Mouse (Mus musculus) splenic B cell, adult 2 months (primary cell): ENCODE results near the gene Ptprd.

Source experiments
- DNase-seq: peaks from one replicate; pipeline ENCODE4 v3.0.0-alpha.2; 2011; ENCODE audit warnings: low read depth, low spot score
- H3K27me3 ChIP-seq: 2 replicates; pipeline ENCODE4 v1.6.1; 2012; ENCODE audit warnings: mild to moderate bottlenecking, low read length, moderate library complexity, mixed read lengths; ENCODE audit not compliant: control insufficient read depth, poor library complexity, insufficient read depth, severe bottlenecking
- H3K36me3 ChIP-seq: 2 replicates; pipeline ENCODE4 v1.6.1; 2012; ENCODE audit warnings: mild to moderate bottlenecking, low read length, moderate library complexity, mixed read lengths; ENCODE audit not compliant: control insufficient read depth, poor library complexity, insufficient read depth, severe bottlenecking

Ptprd gene

GRCm38 (mm10) chr4:76241140-76241539 lies 1970.6 kb downstream of the Ptprd start:
- no peak for DNase-seq
- no peaks in the 10 kb centered on the region for H3K36me3 ChIP-seq

GRCm38 (mm10) chr4:76239063-76239462 lies 1972.7 kb downstream of the Ptprd start:
- Histone ChIP-seq H3K27me3 (no peaks in the 10 kb centered on the region), H3K36me3 (no peaks in the 10 kb centered on the region)
- DNase-seq = no peak

More at GRCm38 (mm10) chr4:76241140-76241539, 1970.6 kb downstream of the Ptprd start:
- H3K27me3 ChIP-seq = no peaks in the 10 kb centered on the region

- Histone ChIP-seq H3K36me3 (no peaks in the 10 kb centered on the region), H3K27me3 (no peaks in the 10 kb centered on the region)
- DNase-seq = no peak
Measured at GRCm38 (mm10) chr4:76238577-76238976, 1973.2 kb downstream of the Ptprd start.

GRCm38 (mm10) chr4:76237827-76238226 lies 1973.9 kb downstream of the Ptprd start:
- H3K36me3 ChIP-seq = no peaks in the 10 kb centered on the region
- DNase-seq = no peak
- no peaks in the 10 kb centered on the region for H3K27me3 ChIP-seq

- Histone ChIP-seq H3K36me3 (no peaks in the 10 kb centered on the region), H3K27me3 (no peaks in the 10 kb centered on the region)
- DNase-seq = no peak
Measured at GRCm38 (mm10) chr4:76223720-76224119, 1988.0 kb downstream of the Ptprd start.

GRCm38 (mm10) chr4:76222520-76222919 lies 1989.2 kb downstream of the Ptprd start:
- H3K27me3 ChIP-seq = no peaks in the 10 kb centered on the region
- no peaks in the 10 kb centered on the region for H3K36me3 ChIP-seq
- no peak for DNase-seq

GRCm38 (mm10) chr4:76218065-76218464 lies 1993.7 kb downstream of the Ptprd start:
- DNase-seq = no peak
- Histone ChIP-seq H3K27me3 (no peaks in the 10 kb centered on the region), H3K36me3 (no peaks in the 10 kb centered on the region)

GRCm38 (mm10) chr4:76215141-76215540 lies 1996.6 kb downstream of the Ptprd start:
- DNase-seq = no peak
- no peaks in the 10 kb centered on the region for H3K36me3 ChIP-seq
- H3K27me3 ChIP-seq = no peaks in the 10 kb centered on the region

GRCm38 (mm10) chr4:76199321-76199720 lies 2012.4 kb downstream of the Ptprd start:
- H3K36me3 ChIP-seq = no peaks in the 10 kb centered on the region
- no peak for DNase-seq
- H3K27me3 ChIP-seq = no peaks in the 10 kb centered on the region

GRCm38 (mm10) chr4:76194762-76195161 lies 2017.0 kb downstream of the Ptprd start:
- H3K36me3 ChIP-seq = no peaks in the 10 kb centered on the region
- DNase-seq = no peak
- no peaks in the 10 kb centered on the region for H3K27me3 ChIP-seq

- no peak for DNase-seq
- no peaks in the 10 kb centered on the region for H3K27me3 ChIP-seq
- no peaks in the 10 kb centered on the region for H3K36me3 ChIP-seq
Measured at GRCm38 (mm10) chr4:76193496-76193895, 2018.3 kb downstream of the Ptprd start.

- H3K27me3 ChIP-seq = no peaks in the 10 kb centered on the region
- no peaks in the 10 kb centered on the region for H3K36me3 ChIP-seq
- DNase-seq = no peak
Measured at GRCm38 (mm10) chr4:76192031-76192430, 2019.7 kb downstream of the Ptprd start.

- H3K27me3 ChIP-seq = no peaks in the 10 kb centered on the region
- H3K36me3 ChIP-seq = no peaks in the 10 kb centered on the region
- DNase-seq = no peak
Measured at GRCm38 (mm10) chr4:76190788-76191187, 2021.0 kb downstream of the Ptprd start.

- Histone ChIP-seq H3K27me3 (no peaks in the 10 kb centered on the region), H3K36me3 (no peaks in the 10 kb centered on the region)
- no peak for DNase-seq
Measured at GRCm38 (mm10) chr4:76183095-76183494, 2028.7 kb downstream of the Ptprd start.

- no peak for DNase-seq
- Histone ChIP-seq H3K36me3 (no peaks in the 10 kb centered on the region), H3K27me3 (no peaks in the 10 kb centered on the region)
Measured at GRCm38 (mm10) chr4:76179497-76179896, 2032.3 kb downstream of the Ptprd start.

GRCm38 (mm10) chr4:76175086-76175485 lies 2036.7 kb downstream of the Ptprd start:
- DNase-seq = no peak
- Histone ChIP-seq H3K36me3 (no peaks in the 10 kb centered on the region), H3K27me3 (no peaks in the 10 kb centered on the region)
